Mouse (Mus musculus) myocyte (in vitro differentiated cells): ENCODE measurements around the gene Il6st. TPM values are rescaled to one million over a fixed set of nuclear protein-coding genes. Genes with fewer than 3 reads are reported as not detected.

Experiments
- H3K27me3 ChIP-seq: one replicate; pipeline ENCODE4 v1.6.1; 2011; ENCODE audit not compliant: control insufficient read depth, insufficient read depth, insufficient read length
- H3K36me3 ChIP-seq: one replicate; pipeline ENCODE4 v1.6.1; 2011; ENCODE audit not compliant: control insufficient read depth, insufficient read depth
- H3K4me2 ChIP-seq: one replicate; pipeline ENCODE4 v1.6.1; 2011; ENCODE audit warnings: low read depth, control low read depth
- H3K4me3 ChIP-seq: one replicate; pipeline ENCODE4 v1.5.1; 2011; ENCODE audit warnings: mild to moderate bottlenecking, control low read depth, moderate library complexity
- H3K79me2 ChIP-seq: one replicate; pipeline ENCODE4 v1.6.1; 2011; ENCODE audit not compliant: control insufficient read depth, insufficient read depth
- H3ac ChIP-seq: one replicate; pipeline ENCODE4 v1.6.1; 2011; ENCODE audit not compliant: control insufficient read depth, insufficient read length
- CEBPB ChIP-seq: IDR thresholded peaks from 2 replicates; pipeline ENCODE4 v1.6.1; 2011; ENCODE audit warnings: mild to moderate bottlenecking, moderate library complexity; ENCODE audit not compliant: poor library complexity, insufficient read depth, severe bottlenecking
- E2F4 ChIP-seq: IDR thresholded peaks from one replicate; pipeline ENCODE4 v1.6.1; 2011; ENCODE audit warnings: mild to moderate bottlenecking, control low read depth, moderate library complexity; ENCODE audit not compliant: insufficient read depth
- MAX ChIP-seq: IDR thresholded peaks from one replicate; pipeline ENCODE4 v1.6.1; 2011; ENCODE audit warnings: low read depth, mild to moderate bottlenecking, control low read depth
- MYOD1 ChIP-seq, 3 experiments: IDR thresholded peaks; one replicate each; pipeline ENCODE4 v1.6.1; 2011; ENCODE audit warnings: control low read depth in 2 of 3, low read depth in 2 of 3, mild to moderate bottlenecking in 2 of 3, moderate library complexity in 1 of 3; ENCODE audit not compliant: insufficient read length in 2 of 3, control insufficient read depth in 1 of 3
- MYOG ChIP-seq, 3 experiments: IDR thresholded peaks; one replicate each; pipeline ENCODE4 v1.6.1; 2011; ENCODE audit warnings: control low read depth in 2 of 3, low read depth in 2 of 3, mild to moderate bottlenecking in 2 of 3; ENCODE audit not compliant: insufficient read length in 2 of 3, control insufficient read depth in 1 of 3, insufficient read depth in 1 of 3
- POLR2A ChIP-seq: IDR thresholded peaks from one replicate; pipeline ENCODE4 v1.6.1; 2011; ENCODE audit warnings: low read depth, mild to moderate bottlenecking, control low read depth, moderate library complexity; ENCODE audit not compliant: insufficient read length
- POLR2AphosphoS2 ChIP-seq: IDR thresholded peaks from one replicate; pipeline ENCODE4 v1.6.1; 2011; ENCODE audit warnings: low read depth, control low read depth; ENCODE audit not compliant: insufficient read length
- REST ChIP-seq: IDR thresholded peaks from one replicate; pipeline ENCODE4 v1.6.1; 2011; ENCODE audit warnings: mild to moderate bottlenecking, control low read depth, moderate library complexity; ENCODE audit not compliant: insufficient read depth, insufficient read length
- SRF ChIP-seq: IDR thresholded peaks from one replicate; pipeline ENCODE4 v1.6.1; 2011; ENCODE audit warnings: low read depth; ENCODE audit not compliant: control insufficient read depth, insufficient read length
- TCF12 ChIP-seq: IDR thresholded peaks from one replicate; pipeline ENCODE4 v1.6.1; 2011; ENCODE audit warnings: mild to moderate bottlenecking, control low read depth; ENCODE audit not compliant: poor library complexity, insufficient read depth, severe bottlenecking
- TCF3 ChIP-seq: IDR thresholded peaks from one replicate; pipeline ENCODE4 v1.6.1; 2011; ENCODE audit warnings: low read depth, control low read depth; ENCODE audit not compliant: insufficient read length
- USF1 ChIP-seq: IDR thresholded peaks from one replicate; pipeline ENCODE4 v1.6.1; 2011; ENCODE audit warnings: low read depth, mild to moderate bottlenecking, control low read depth, moderate library complexity
- polyA plus RNA-seq: library from polyadenylated mRNA; unstranded; fragments of >200 nt; fragmentation: generic; extraction: Trizol; gene quantifications from one replicate; pipeline ENCODE4 v1.2.1, GENCODE M21; 2012; ENCODE audit warnings: missing spikeins

Il6st gene
- polyA plus RNA-seq, 1 experiment: 50.6 TPM

DNA sequence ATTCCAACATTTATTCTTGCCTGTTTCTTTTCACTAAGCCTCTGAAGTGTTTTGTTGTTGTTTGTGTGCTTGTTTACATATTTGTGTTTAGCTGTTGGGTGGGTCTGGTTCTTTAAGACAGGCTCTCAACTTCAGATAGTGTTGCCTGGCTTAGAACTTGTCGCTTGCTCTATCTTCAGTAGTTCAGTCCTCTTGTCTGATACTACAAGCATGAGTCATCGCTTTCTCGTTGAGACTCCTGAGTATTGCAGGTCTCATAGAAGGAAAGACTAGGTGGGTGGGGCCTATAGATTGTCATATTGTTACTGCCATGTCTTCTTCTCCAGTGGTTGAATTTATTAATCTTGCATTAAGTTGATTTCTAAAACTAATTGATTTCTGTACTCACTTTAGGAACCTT lies 26.2 kb downstream of the Il6st start:
- Histone ChIP-seq H3ac (no peak overlapping the region), H3K4me2 (no peak overlapping the region), H3K36me3 (peaks cover 74% of the 10 kb centered on the region), H3K4me3 (no peak overlapping the region), H3K27me3 (no peaks in the 10 kb centered on the region), H3K79me2 (no peaks in the 10 kb centered on the region)
- TF ChIP-seq CEBPB: no peak
- TF ChIP-seq POLR2AphosphoS2: no peak
- no peak for TF ChIP-seq TCF12
- TF ChIP-seq MYOD1 (IDR thresholded peaks at IDR 0.05; ENCODE audit: control insufficient read depth in 1 of 3, insufficient read length in 2 of 3, low read depth in 2 of 3): no peak
- TF ChIP-seq E2F4: no peak
- TF ChIP-seq MYOG (IDR thresholded peaks at IDR 0.05; ENCODE audit: control insufficient read depth in 1 of 3, insufficient read depth in 1 of 3, insufficient read length in 2 of 3, low read depth in 2 of 3): no peak
- no peak for TF ChIP-seq SRF
- no peak for TF ChIP-seq TCF3
- no peak for TF ChIP-seq MAX
- TF ChIP-seq POLR2A: no peak
- TF ChIP-seq REST: no peak
- no peak for TF ChIP-seq USF1

- Histone ChIP-seq H3K27me3 (no peaks in the 10 kb centered on the region), H3K4me3 (no peak overlapping the region), H3ac (no peak overlapping the region), H3K79me2 (no peaks in the 10 kb centered on the region), H3K36me3 (peaks cover 75% of the 10 kb centered on the region), H3K4me2 (no peak overlapping the region)
- no peak for TF ChIP-seq MYOG (IDR thresholded peaks at IDR 0.05; ENCODE audit: control insufficient read depth in 1 of 3, insufficient read depth in 1 of 3, insufficient read length in 2 of 3, low read depth in 2 of 3)
- no peak for TF ChIP-seq TCF12
- no peak for TF ChIP-seq SRF
- TF ChIP-seq REST: no peak
- TF ChIP-seq USF1: no peak
- TF ChIP-seq MYOD1 (IDR thresholded peaks at IDR 0.05; ENCODE audit: control insufficient read depth in 1 of 3, insufficient read length in 2 of 3, low read depth in 2 of 3): no peak
- no peak for TF ChIP-seq CEBPB
- TF ChIP-seq POLR2A: no peak
- TF ChIP-seq E2F4: no peak
- no peak for TF ChIP-seq POLR2AphosphoS2
- TF ChIP-seq MAX: no peak
- TF ChIP-seq TCF3: no peak
Measured at GRCm38 (mm10) chr13:112491636-112492284, 27.9 kb downstream of the Il6st start.

DNA sequence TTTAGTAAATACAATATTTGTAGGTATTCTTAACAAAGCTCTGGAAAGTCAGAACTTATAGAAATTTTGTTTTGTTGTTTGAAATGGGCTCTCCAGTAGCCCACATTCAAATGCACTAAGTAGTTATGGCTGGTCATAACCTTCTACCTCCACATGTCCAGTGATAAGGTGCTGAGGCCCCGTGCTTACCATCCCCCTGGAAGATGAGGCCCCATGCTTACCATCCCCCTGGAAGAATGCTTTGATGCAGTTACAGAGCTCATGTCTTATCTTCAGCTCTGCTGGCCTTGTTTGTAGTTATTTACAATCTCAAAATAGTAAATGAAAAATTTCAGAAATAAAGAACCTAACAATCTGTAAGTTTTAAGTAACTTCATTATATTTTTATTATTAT lies 28.4 kb downstream of the Il6st start:
- Histone ChIP-seq H3K79me2 (no peaks in the 10 kb centered on the region), H3K36me3 (peaks cover 78% of the 10 kb centered on the region), H3K4me2 (no peak overlapping the region), H3ac (no peak overlapping the region), H3K27me3 (no peaks in the 10 kb centered on the region), H3K4me3 (no peak overlapping the region)
- no peak for TF ChIP-seq E2F4
- TF ChIP-seq TCF3: no peak
- no peak for TF ChIP-seq MYOG (IDR thresholded peaks at IDR 0.05; ENCODE audit: control insufficient read depth in 1 of 3, insufficient read depth in 1 of 3, insufficient read length in 2 of 3, low read depth in 2 of 3)
- no peak for TF ChIP-seq MYOD1 (IDR thresholded peaks at IDR 0.05; ENCODE audit: control insufficient read depth in 1 of 3, insufficient read length in 2 of 3, low read depth in 2 of 3)
- no peak for TF ChIP-seq POLR2A
- no peak for TF ChIP-seq USF1
- no peak for TF ChIP-seq POLR2AphosphoS2

GRCm38 (mm10) chr13:112494590-112494989 lies 30.7 kb downstream of the Il6st start:
- H3K27me3 ChIP-seq: no peaks in the 10 kb centered on the region
- TF ChIP-seq E2F4 (no peak), MYOD1 (IDR thresholded peaks at IDR 0.05; ENCODE audit: control insufficient read depth in 1 of 3, insufficient read length in 2 of 3, low read depth in 2 of 3) (no peak), POLR2A (peak; percentile 28), USF1 (no peak), REST (no peak), MYOG (IDR thresholded peaks at IDR 0.05; ENCODE audit: control insufficient read depth in 1 of 3, insufficient read depth in 1 of 3, insufficient read length in 2 of 3, low read depth in 2 of 3) (no peak), MAX (no peak), TCF12 (no peak), POLR2AphosphoS2 (peak; percentile 56), CEBPB (no peak), SRF (no peak), TCF3 (no peak)
- no peaks in the 10 kb centered on the region for H3K79me2 ChIP-seq
- H3K36me3 ChIP-seq: peaks cover 85% of the 10 kb centered on the region
- H3ac ChIP-seq: no peak overlapping the region
- no peak overlapping the region for H3K4me3 ChIP-seq
- no peak overlapping the region for H3K4me2 ChIP-seq
